In genomic region chr4:106704416-106704815, GRCm38 (mm10) we compare ENCODE assay signal across 10 mouse cellular contexts. TPM values are rescaled to one million over a fixed set of nuclear protein-coding genes. Genes with fewer than 3 reads are reported as not detected.
DNase-seq lines count a peak whose midpoint lies in the region; ATAC-seq and TF ChIP-seq lines count a peak whose summit lies in the region.
"Had no signal": no experiment of that assay in that cellular context is flagged by ENCODE, and none has a peak within 500 bp of the region (broad histone marks: within the 10 kb centered on the region; RNA-seq: fewer than 3 reads in every experiment).

No protein-coding gene starts in this region.

- no peak overlapping the region for H3K4me3 ChIP-seq in hindbrain, postnatal 0 days (ENCODE audit: low read length)
- H3K4me3 ChIP-seq in thymus, adult 2 months (ENCODE audit: control insufficient read depth, insufficient read depth, low read length): no peak overlapping the region
- H3K4me3 ChIP-seq: liver, embryonic 13.5 days had no signal

- H3K27me3 ChIP-seq in hindbrain, postnatal 0 days (ENCODE audit: insufficient read depth, low read length): no peaks in the 10 kb centered on the region
- no peaks in the 10 kb centered on the region for H3K27me3 ChIP-seq in thymus, adult 2 months (ENCODE audit: control insufficient read depth, insufficient read depth, low read length)

- peak overlapping the region; percentile 79 for H3K27ac ChIP-seq in hindbrain, postnatal 0 days
- no peak overlapping the region for H3K27ac ChIP-seq in thymus, adult 2 months (ENCODE audit: control insufficient read depth, insufficient read depth, low read length)
- H3K27ac ChIP-seq: liver, embryonic 13.5 days had no signal

- no peak for TF ChIP-seq POLR2A in thymus, adult 2 months (IDR thresholded peaks at IDR 0.05; ENCODE audit: control insufficient read depth, extremely low read depth, insufficient read depth, low read length, poor library complexity)

- WGBS in hindbrain, postnatal 0 days: 20% methylated on average over 11 of the region's 11 CpGs
- WGBS in thymus, adult 2 months: 92% methylated on average over 11 of the region's 11 CpGs

- peak; percentile 53 for DNase-seq in Muller cell, postnatal 12 days (ENCODE audit: inconsistent ontology term)
- peak; percentile 58 to 70 for DNase-seq in cerebellum, postnatal 25 days
- DNase-seq in hindbrain, postnatal 0 days (ENCODE audit: low spot score): peak; percentile 72
- DNase-seq in left cerebral cortex, postnatal 14 days (ENCODE audit: low spot score in 2 of 2): peak; percentile 65 to 80
- no peak for DNase-seq in lung, postnatal 36 days
- no peak for DNase-seq in thymus, adult 2 months
- DNase-seq in heart, postnatal 36 days: no peak
- DNase-seq in gastrocnemius, postnatal 36 days: no peak
- DNase-seq: liver, embryonic 13.5 days had no signal

- no peaks in the 10 kb centered on the region for H3K9me3 ChIP-seq in hindbrain, postnatal 0 days (ENCODE audit: low read length)
- H3K9me3 ChIP-seq: liver, embryonic 13.5 days had no signal

- no peaks in the 10 kb centered on the region for H3K36me3 ChIP-seq in hindbrain, postnatal 0 days (ENCODE audit: insufficient read depth, low read length)
- no peaks in the 10 kb centered on the region for H3K36me3 ChIP-seq in thymus, adult 2 months (ENCODE audit: control insufficient read depth, insufficient read depth, low read length)
- H3K36me3 ChIP-seq: liver, embryonic 13.5 days had no signal

- peaks cover 29% of the 10 kb centered on the region for H3K4me1 ChIP-seq in hindbrain, postnatal 0 days (ENCODE audit: insufficient read depth, low read length)
- no peaks in the 10 kb centered on the region for H3K4me1 ChIP-seq in thymus, adult 2 months (replicated peaks; ENCODE audit: control insufficient read depth, insufficient read depth, low read length)

- intact Hi-C loops in left cerebral cortex, postnatal 14 days (cut with DNase I): no loop called here
- intact Hi-C loops in heart, postnatal 36 days (cut with DNase I): loop anchor here (10.0 kb wide), 1 partner anchor 230 kb away; no protein-coding TSS in a partner anchor
- intact Hi-C loops in gastrocnemius, postnatal 36 days (cut with DNase I): no loop called here

- H3K9ac ChIP-seq in hindbrain, postnatal 0 days (replicated peaks; ENCODE audit: low read length): no peak overlapping the region
- H3K9ac ChIP-seq: liver, embryonic 13.5 days had no signal

- peak; percentile 56 for ATAC-seq in hindbrain, postnatal 0 days

- TF ChIP-seq CTCF in hindbrain, postnatal 0 days (IDR thresholded peaks at IDR 0.05; ENCODE audit: low read depth): no peak
- no peak for TF ChIP-seq CTCF in thymus, adult 2 months (IDR thresholded peaks at IDR 0.05; ENCODE audit: borderline replicate concordance, control insufficient read depth, extremely low read depth, insufficient read depth, low read length, poor library complexity)

- H3K4me2 ChIP-seq in hindbrain, postnatal 0 days (ENCODE audit: low read depth, low read length): no peak overlapping the region
- H3K4me2 ChIP-seq: liver, embryonic 13.5 days had no signal

RNA-seq across cellular contexts. Expression of gene Ttc4, which starts 25.7 kb away (rescaled TPM):
- total RNA-seq in hindbrain, postnatal 0 days (2014; rRNA removed): 106 and 118 TPM in 2 replicates
- 83.0 and 84.0 TPM in 2 replicates for polyA plus RNA-seq in hindbrain, postnatal 0 days (2015; fragmentation: Nextera tagmentation; extraction: Ambion mirVana)
- total RNA-seq in left cerebral cortex, postnatal 14 days (2021): 10 to 100 TPM; 41.2 to 43.7 TPM
- polyA plus RNA-seq in thymus, adult 2 months (2012; rRNA removed): 72.0 and 87.8 TPM in 2 replicates
- 10 to 100 TPM; 17.8 to 18.4 TPM for total RNA-seq in heart, postnatal 36 days (2021)
- 10 to 100 TPM; 21.6 to 24.4 TPM for total RNA-seq in gastrocnemius, postnatal 36 days (2021)

RNA-seq across cellular contexts. Expression of gene Mroh7, which starts 26.3 kb away (rescaled TPM):
- total RNA-seq in hindbrain, postnatal 0 days (2014; rRNA removed): 0.68 and 0.99 TPM in 2 replicates
- polyA plus RNA-seq in hindbrain, postnatal 0 days (2015; fragmentation: Nextera tagmentation; extraction: Ambion mirVana): 0.59 and 0.98 TPM in 2 replicates
- 1 to 10 TPM; 2.1 to 2.2 TPM for total RNA-seq in left cerebral cortex, postnatal 14 days (2021)
- polyA plus RNA-seq in thymus, adult 2 months (2012; rRNA removed): 0.22 and 0.27 TPM in 2 replicates
- total RNA-seq in heart, postnatal 36 days (2021): under 1 TPM; 0.08 to 0.27 TPM
- total RNA-seq in gastrocnemius, postnatal 36 days (2021): under 1 TPM; 0.47 to 0.64 TPM
- total RNA-seq: MEL had no signal

RNA-seq across cellular contexts. Expression of gene Fam151a, which starts 29.3 kb away (rescaled TPM):
- total RNA-seq in hindbrain, postnatal 0 days (2014; rRNA removed): not detected in 2 replicates
- polyA plus RNA-seq in hindbrain, postnatal 0 days (2015; fragmentation: Nextera tagmentation; extraction: Ambion mirVana): not detected in 2 replicates
- not detected for total RNA-seq in left cerebral cortex, postnatal 14 days (2021)
- polyA plus RNA-seq in thymus, adult 2 months (2012; rRNA removed): 0.52 and 1.2 TPM in 2 replicates
- under 1 TPM; 0.27 to 0.86 TPM for total RNA-seq in heart, postnatal 36 days (2021)
- not detected for total RNA-seq in gastrocnemius, postnatal 36 days (2021)

RNA-seq across cellular contexts. Expression of gene Pars2, which starts 53.5 kb away (rescaled TPM):
- 8.4 and 12.1 TPM in 2 replicates for total RNA-seq in hindbrain, postnatal 0 days (2014; rRNA removed)
- polyA plus RNA-seq in hindbrain, postnatal 0 days (2015; fragmentation: Nextera tagmentation; extraction: Ambion mirVana): 7.4 and 9.1 TPM in 2 replicates
- 1 to 10 TPM; 6.3 to 6.5 TPM for total RNA-seq in left cerebral cortex, postnatal 14 days (2021)
- 16.3 and 17.3 TPM in 2 replicates for polyA plus RNA-seq in thymus, adult 2 months (2012; rRNA removed)
- total RNA-seq in heart, postnatal 36 days (2021): 1 to 10 TPM; 3.2 to 5.6 TPM
- 1 to 10 TPM; 1.3 to 1.7 TPM for total RNA-seq in gastrocnemius, postnatal 36 days (2021)

Comparison
In these comparisons a context has a peak if more than half of its experiments do, and no peak if none do; other contexts are left out.
1. DNase-seq: peak in Muller cell, postnatal 12 days (single experiment), cerebellum, postnatal 25 days (2 of 2), hindbrain, postnatal 0 days (single experiment) and left cerebral cortex, postnatal 14 days (2 of 2); none in lung, postnatal 36 days (single experiment), thymus, adult 2 months (single experiment), heart, postnatal 36 days (0 of 2) and gastrocnemius, postnatal 36 days (0 of 2).